8 mouse cellular contexts compared by ENCODE assay signal in the genomic region with DNA sequence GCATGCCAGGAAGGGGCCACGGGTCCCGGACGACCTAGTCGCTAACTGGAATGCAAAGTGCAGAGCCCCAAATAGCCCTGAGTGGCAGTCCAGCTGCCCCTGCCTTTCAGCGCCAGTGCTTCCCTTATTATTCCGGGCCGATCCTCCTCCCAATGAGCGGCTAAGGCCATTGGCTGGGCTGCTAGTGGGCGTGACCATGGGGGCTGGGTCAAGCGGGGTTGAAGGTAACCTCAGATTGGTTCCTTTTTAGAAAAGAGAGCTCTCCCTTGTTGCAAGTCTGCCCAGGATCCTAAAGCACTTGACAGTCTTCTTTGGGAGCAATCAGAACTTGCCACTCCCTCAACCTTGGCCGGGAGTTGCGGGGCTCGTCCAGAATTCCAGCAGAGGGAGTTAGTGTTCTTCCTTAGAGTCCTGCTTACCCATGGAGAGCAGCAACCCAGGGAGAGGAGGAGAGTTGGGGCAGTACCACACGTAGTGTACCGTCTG. TPM values are rescaled to one million over a fixed set of nuclear protein-coding genes. Genes with fewer than 3 reads are reported as not detected.
A peak's percentile ranks its signal among the peaks of the same experiment; 100 is the strongest.
DNase-seq lines count a peak whose midpoint lies in the region; ATAC-seq and TF ChIP-seq lines count a peak whose summit lies in the region.

No protein-coding gene starts in this region.

- peak; percentile 76 for ATAC-seq in forebrain, embryonic 13.5 days
- peak; percentile 82 for ATAC-seq in liver, postnatal 0 days
- peak; percentile 51 for ATAC-seq in neural tube, embryonic 12.5 days (ENCODE audit: low FRiP score, low read depth)

- peak overlapping the region; percentile 82 to 97; a peak in 3 of 4 replicates for H3K4me3 ChIP-seq in ES-E14 (ENCODE audit: insufficient read depth in 1 of 2, low read depth in 1 of 2, low read length in 2 of 2, poor library complexity in 1 of 2, severe bottlenecking in 1 of 2)
- peak overlapping the region; percentile 73 for H3K4me3 ChIP-seq in forebrain, embryonic 13.5 days
- peak overlapping the region; percentile 67 for H3K4me3 ChIP-seq in liver, postnatal 0 days (ENCODE audit: low read depth, low read length)
- peak overlapping the region; percentile 65; the same call in 1 of the 2 replicates for H3K4me3 ChIP-seq in neural tube, embryonic 12.5 days

- intact Hi-C loops in heart, postnatal 14 days (cut with DNase I) = no loop called here

- peaks cover 25% of the 10 kb centered on the region for H3K27me3 ChIP-seq in forebrain, embryonic 13.5 days
- H3K27me3 ChIP-seq in liver, postnatal 0 days (ENCODE audit: insufficient read depth, low read length) = no peaks in the 10 kb centered on the region
- H3K27me3 ChIP-seq in neural tube, embryonic 12.5 days (replicated peaks) = peaks cover 47% of the 10 kb centered on the region

- 0% methylated on average over 15 of the region's 15 CpGs for WGBS in forebrain, embryonic 13.5 days
- 1% methylated on average over 15 of the region's 15 CpGs for WGBS in large intestine, adult 2 months
- 5% methylated on average over 15 of the region's 15 CpGs for WGBS in liver, postnatal 0 days (ENCODE audit: insufficient replicate concordance)
- under 1% methylated on average over 15 of the region's 15 CpGs for WGBS in neural tube, embryonic 12.5 days

- peaks cover 6 to 20% of the 10 kb centered on the region in 2 experiments; a peak in 2 of 4 replicates for H3K4me1 ChIP-seq in ES-E14 (ENCODE audit: control insufficient read depth in 2 of 2, insufficient read depth in 2 of 2, low read length in 2 of 2, poor library complexity in 1 of 2)
- H3K4me1 ChIP-seq in forebrain, embryonic 13.5 days = peaks cover 20% of the 10 kb centered on the region
- peaks cover 23% of the 10 kb centered on the region for H3K4me1 ChIP-seq in liver, postnatal 0 days (ENCODE audit: insufficient read depth)
- H3K4me1 ChIP-seq in neural tube, embryonic 12.5 days = peaks cover 27% of the 10 kb centered on the region

- no peak overlapping the region for H3K9ac ChIP-seq in ES-E14 (ENCODE audit: insufficient read depth, low read depth, low read length, poor library complexity, severe bottlenecking)
- peak overlapping the region; percentile 66 for H3K9ac ChIP-seq in forebrain, embryonic 13.5 days
- peak overlapping the region; percentile 70 for H3K9ac ChIP-seq in liver, postnatal 0 days (replicated peaks)
- H3K9ac ChIP-seq in neural tube, embryonic 12.5 days = 0 out of 2 replicates have a peak overlapping the region, but pooled peaks have one; percentile 5

- H3K36me3 ChIP-seq in ES-E14 (ENCODE audit: control insufficient read depth, insufficient read depth, low read length, poor library complexity, severe bottlenecking) = no peaks in the 10 kb centered on the region
- no peaks in the 10 kb centered on the region for H3K36me3 ChIP-seq in forebrain, embryonic 13.5 days (ENCODE audit: poor library complexity, severe bottlenecking)
- no peaks in the 10 kb centered on the region for H3K36me3 ChIP-seq in liver, postnatal 0 days (replicated peaks; ENCODE audit: insufficient read depth, low read length)
- H3K36me3 ChIP-seq in neural tube, embryonic 12.5 days = no peaks in the 10 kb centered on the region

- H3K4me2 ChIP-seq in forebrain, embryonic 13.5 days = peak overlapping the region; percentile 100
- H3K4me2 ChIP-seq in liver, postnatal 0 days (ENCODE audit: low read depth, low read length) = peak overlapping the region; percentile 99
- peak overlapping the region; percentile 100 for H3K4me2 ChIP-seq in neural tube, embryonic 12.5 days (replicated peaks)

- peak; percentile 35 for TF ChIP-seq CTCF in liver, postnatal 0 days (IDR thresholded peaks at IDR 0.05; ENCODE audit: low read depth)

- in situ Hi-C loops in ES-E14 (cut with MboI; ENCODE audit: low sequenced_read_pairs in 2 of 2, unreplicated experiment in 2 of 2) = loop anchor here in 1 of 2 experiments (10.0 kb wide), 1 partner anchor 287 kb away; a partner anchor contains a TSS

- no peak for TF ChIP-seq EP300 in liver, postnatal 0 days (IDR thresholded peaks at IDR 0.05; ENCODE audit: low read depth)

- H3K9me3 ChIP-seq in ES-E14 (ENCODE audit: control insufficient read depth, insufficient read depth, low read depth, low read length) = no peaks in the 10 kb centered on the region
- no peaks in the 10 kb centered on the region for H3K9me3 ChIP-seq in forebrain, embryonic 13.5 days (replicated peaks)
- H3K9me3 ChIP-seq in liver, postnatal 0 days (ENCODE audit: low read length) = no peaks in the 10 kb centered on the region
- H3K9me3 ChIP-seq in neural tube, embryonic 12.5 days = no peaks in the 10 kb centered on the region

- peak; percentile 93 for DNase-seq in ES-E14 (ENCODE audit: low read depth, low spot score)
- peak; percentile 72 for DNase-seq in cerebellum, adult 11 months
- DNase-seq in heart, postnatal 14 days = peak; percentile 79 to 89
- peak; percentile 93 for DNase-seq in large intestine, adult 2 months (ENCODE audit: low read depth, low spot score)
- peak; percentile 90 for DNase-seq in liver, postnatal 0 days
- peak; percentile 89 for DNase-seq in testis, postnatal 10 days (ENCODE audit: low spot score)

- H3K27ac ChIP-seq in ES-E14 (ENCODE audit: insufficient read depth, low read depth, low read length, poor library complexity, severe bottlenecking) = no peak overlapping the region
- peak overlapping the region; percentile 19; the same call in 1 of the 2 replicates for H3K27ac ChIP-seq in forebrain, embryonic 13.5 days
- H3K27ac ChIP-seq in liver, postnatal 0 days (ENCODE audit: low read depth) = peak overlapping the region; percentile 72
- H3K27ac ChIP-seq in neural tube, embryonic 12.5 days = no peak overlapping the region

TF ChIP-seq in ES-E14, 5 proteins besides CTCF, POLR2A, EP300 and RAD21:
- TF ChIP-seq ZC3H11A (IDR thresholded peaks at IDR 0.05; ENCODE audit: borderline replicate concordance, low read depth, low read length) (peak; percentile 30; the same call in 1 of the 2 replicates), CHD2 (IDR thresholded peaks at IDR 0.05; ENCODE audit: low read depth, low read length) (no peak), HCFC1 (IDR thresholded peaks at IDR 0.05; ENCODE audit: borderline replicate concordance, insufficient read depth, low read length) (peak; percentile 31; the same call in 1 of the 2 replicates), ZNF384 (IDR thresholded peaks at IDR 0.05; ENCODE audit: low read depth, low read length) (no peak), MAFK (IDR thresholded peaks at IDR 0.05; ENCODE audit: insufficient read depth, low read depth, low read length) (0 out of 2 replicates have a peak, but pooled peaks have one; percentile 2)

RNA-seq across cellular contexts. Expression of a gene that starts 1.2 kb away (rescaled TPM):
- 1.4 and 3.5 TPM in 2 replicates for total RNA-seq in ES-E14 (2012; rRNA removed)
- polyA plus RNA-seq in forebrain, embryonic 13.5 days (2015; fragmentation: Nextera tagmentation; extraction: Ambion mirVana) = 3.3 and 4.4 TPM in 2 replicates
- total RNA-seq in heart, postnatal 14 days (2021) = 100 to 1,000 TPM; 181 to 186 TPM
- 19.2 and 22.4 TPM in 2 replicates for polyA plus RNA-seq in large intestine, adult 2 months (2012; rRNA removed)
- 11.7 and 14.9 TPM in 2 replicates for polyA plus RNA-seq in liver, postnatal 0 days (2015; fragmentation: Nextera tagmentation; extraction: Ambion mirVana)
- polyA plus RNA-seq in neural tube, embryonic 12.5 days (2016; fragmentation: Nextera tagmentation; extraction: Ambion mirVana) = 3.4 and 5.2 TPM in 2 replicates

RNA-seq across cellular contexts. Expression of a gene that starts 18.0 kb away (rescaled TPM):
- 217 and 280 TPM in 2 replicates for total RNA-seq in ES-E14 (2012; rRNA removed)
- polyA plus RNA-seq in forebrain, embryonic 13.5 days (2015; fragmentation: Nextera tagmentation; extraction: Ambion mirVana) = 289 and 311 TPM in 2 replicates
- 100 to 1,000 TPM in 1 of 2 experiments, 10 to 100 TPM in 1; 84.1 to 107 TPM for total RNA-seq in heart, postnatal 14 days (2021)
- polyA plus RNA-seq in large intestine, adult 2 months (2012; rRNA removed) = 43.9 and 51.2 TPM in 2 replicates
- polyA plus RNA-seq in liver, postnatal 0 days (2015; fragmentation: Nextera tagmentation; extraction: Ambion mirVana) = 47.2 and 51.4 TPM in 2 replicates
- 278 and 294 TPM in 2 replicates for polyA plus RNA-seq in neural tube, embryonic 12.5 days (2016; fragmentation: Nextera tagmentation; extraction: Ambion mirVana)

RNA-seq across cellular contexts. Expression of a gene that starts 38.5 kb away (rescaled TPM):
- total RNA-seq in ES-E14 (2012; rRNA removed) = 2.6 and 3.8 TPM in 2 replicates
- 3.0 and 3.9 TPM in 2 replicates for polyA plus RNA-seq in forebrain, embryonic 13.5 days (2015; fragmentation: Nextera tagmentation; extraction: Ambion mirVana)
- total RNA-seq in heart, postnatal 14 days (2021) = 10 to 100 TPM in 1 of 2 experiments, 1 to 10 TPM in 1; 6.1 to 10.7 TPM
- polyA plus RNA-seq in large intestine, adult 2 months (2012; rRNA removed) = 17.3 and 20.1 TPM in 2 replicates
- 60.5 and 70.2 TPM in 2 replicates for polyA plus RNA-seq in liver, postnatal 0 days (2015; fragmentation: Nextera tagmentation; extraction: Ambion mirVana)
- polyA plus RNA-seq in neural tube, embryonic 12.5 days (2016; fragmentation: Nextera tagmentation; extraction: Ambion mirVana) = 6.5 and 6.9 TPM in 2 replicates

RNA-seq across cellular contexts. Expression of a gene that starts 47.8 kb away (rescaled TPM):
- 0.36 and 0.48 TPM in 2 replicates for total RNA-seq in ES-E14 (2012; rRNA removed)
- 10.4 and 11.3 TPM in 2 replicates for polyA plus RNA-seq in forebrain, embryonic 13.5 days (2015; fragmentation: Nextera tagmentation; extraction: Ambion mirVana)
- 1 to 10 TPM in 1 of 2 experiments, under 1 TPM in 1; 0.98 to 1.0 TPM for total RNA-seq in heart, postnatal 14 days (2021)
- 0.14 TPM in 2 replicates for polyA plus RNA-seq in large intestine, adult 2 months (2012; rRNA removed)
- polyA plus RNA-seq in liver, postnatal 0 days (2015; fragmentation: Nextera tagmentation; extraction: Ambion mirVana) = 0.12 and 0.21 TPM in 2 replicates
- polyA plus RNA-seq in neural tube, embryonic 12.5 days (2016; fragmentation: Nextera tagmentation; extraction: Ambion mirVana) = 7.0 and 9.9 TPM in 2 replicates

Comparison
In these comparisons a context has a peak if more than half of its experiments do, and no peak if none do; other contexts are left out.
1. H3K27ac ChIP-seq: peak in forebrain, embryonic 13.5 days (single experiment) and liver, postnatal 0 days (single experiment); none in ES-E14 (single experiment) and neural tube, embryonic 12.5 days (single experiment).
2. Peak in every context shown above with its lines, with median percentiles within 50 percentile points of each other: DNase-seq, H3K4me3 ChIP-seq, ATAC-seq and H3K4me2 ChIP-seq.